Mouse (Mus musculus) bone marrow, adult 2 months (tissue): ENCODE data around the gene Senp2.

Experiments
- CTCF ChIP-seq: fragments of 200-500 bp; IDR thresholded peaks from 2 replicates; pipeline ENCODE4 v1.5.1; 2011; ENCODE audit warnings: low read length, control low read depth; ENCODE audit not compliant: control insufficient read depth, insufficient read depth
- POLR2A ChIP-seq: fragments of 200-500 bp; IDR thresholded peaks from 2 replicates; pipeline ENCODE4 v1.6.1; 2011; ENCODE audit warnings: low read depth, mild to moderate bottlenecking, control low read depth, low read length, borderline replicate concordance; ENCODE audit not compliant: control insufficient read depth

- TF ChIP-seq CTCF (no peak), POLR2A (no peak)
Measured at GRCm38 (mm10) chr16:22039978-22040377, 30.7 kb downstream of the Senp2 start.
